Mouse (Mus musculus): ENCODE results near the gene Scnn1a. TPM values are rescaled to one million over a fixed set of nuclear protein-coding genes. Genes with fewer than 3 reads are reported as not detected.
A peak's percentile ranks its signal among the peaks of the same experiment; 100 is the strongest.

The Scnn1a gene
- polyA plus RNA-seq, 1 experiment from 2014 or later = 5.8 TPM

DNA sequence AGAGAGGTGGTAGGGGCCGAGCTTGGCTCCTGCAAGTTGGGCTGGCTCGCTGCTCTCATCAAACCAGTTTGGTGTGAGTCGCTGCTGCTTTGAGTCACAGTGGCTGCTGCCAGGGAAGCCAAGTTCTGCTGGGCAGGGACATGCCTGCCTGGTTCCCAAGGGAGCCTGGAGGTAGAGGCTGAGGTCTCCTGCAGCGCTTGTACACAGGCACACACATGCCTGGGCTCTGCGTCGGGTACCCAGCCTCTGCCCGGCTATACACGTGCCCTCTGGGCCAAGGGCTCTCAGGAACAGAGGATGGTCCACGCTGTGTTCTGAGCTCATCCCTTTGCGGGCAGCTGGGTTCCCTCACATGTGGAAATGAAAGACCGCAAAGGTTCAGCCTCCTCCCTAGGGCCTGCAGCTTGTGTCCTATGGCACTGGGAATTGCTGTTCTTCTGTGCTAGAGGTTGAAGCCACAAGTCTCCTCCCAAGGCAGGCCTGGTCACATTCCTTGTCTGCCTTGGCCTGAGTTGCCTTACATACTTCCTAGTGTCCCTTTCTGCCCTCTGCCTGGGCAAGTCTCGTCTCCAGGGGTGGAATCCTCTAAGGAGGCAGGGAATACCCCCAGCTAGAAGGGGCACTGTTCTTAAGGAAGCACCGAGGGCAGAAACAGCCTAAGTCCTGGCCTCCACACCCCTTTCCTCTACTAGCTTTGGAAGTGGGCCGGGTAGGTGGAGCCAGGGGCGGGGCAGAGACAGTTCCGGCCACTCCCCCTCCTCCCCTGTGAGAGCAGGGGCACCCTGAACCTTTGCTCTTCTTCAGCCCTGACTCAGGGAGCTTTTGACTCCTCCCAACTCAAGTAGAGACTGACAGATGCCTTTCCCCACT is 57.4 kb downstream of the Scnn1a start:
- no peaks in the 10 kb centered on the region for H3K9me3 ChIP-seq (replicated peaks; ENCODE audit: control insufficient read depth, low read length)
- H3K4me2 ChIP-seq (ENCODE audit: low read depth, low read length) = peak overlapping the region; percentile 40
- peaks cover 17% of the 10 kb centered on the region for H3K27me3 ChIP-seq (ENCODE audit: control insufficient read depth, insufficient read depth, low read length)
- H3K27ac ChIP-seq (ENCODE audit: low read length) = peak overlapping the region; percentile 89
- peaks cover 27% of the 10 kb centered on the region for H3K4me1 ChIP-seq (ENCODE audit: control insufficient read depth, insufficient read depth, low read length)
- peak overlapping the region; percentile 43; the same call in 1 of the 2 replicates for H3K9ac ChIP-seq (ENCODE audit: low read length)
- H3K4me3 ChIP-seq (replicated peaks; ENCODE audit: low read length) = peak overlapping the region; percentile 2; the same call in 1 of the 2 replicates
- peak; percentile 79 for ATAC-seq (ENCODE audit: insufficient read depth, low FRiP score)
- H3K36me3 ChIP-seq (ENCODE audit: control insufficient read depth, insufficient read depth, low read length) = no peaks in the 10 kb centered on the region
- 35% methylated on average over 16 of the region's 16 CpGs for WGBS

DNA sequence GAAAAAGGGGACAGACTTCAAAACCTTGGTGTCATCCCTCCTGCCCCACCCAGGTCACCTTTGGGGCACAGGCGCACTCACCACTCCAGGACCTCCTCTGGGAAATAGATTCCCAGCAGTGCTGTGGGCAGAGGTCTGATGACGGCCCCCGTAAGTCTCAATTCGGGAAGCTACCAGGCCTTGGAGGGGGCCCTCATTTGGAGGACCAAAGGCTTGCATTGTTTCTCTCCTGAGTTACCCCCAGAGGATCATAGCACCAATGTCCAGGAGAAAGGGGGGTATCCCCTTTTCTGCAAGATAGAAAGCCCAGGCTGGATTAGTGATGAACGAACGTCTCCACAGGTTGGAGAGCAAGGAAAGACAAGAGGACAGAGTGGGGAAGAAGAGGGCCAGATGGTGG is 58.2 kb downstream of the Scnn1a start:
- H3K36me3 ChIP-seq (ENCODE audit: control insufficient read depth, insufficient read depth, low read length) = no peaks in the 10 kb centered on the region
- no peaks in the 10 kb centered on the region for H3K9me3 ChIP-seq (replicated peaks; ENCODE audit: control insufficient read depth, low read length)
- H3K4me2 ChIP-seq (ENCODE audit: low read depth, low read length) = peak overlapping the region; percentile 40
- peaks cover 17% of the 10 kb centered on the region for H3K27me3 ChIP-seq (ENCODE audit: control insufficient read depth, insufficient read depth, low read length)
- WGBS = 28% methylated on average over 6 of the region's 6 CpGs
- peak overlapping the region; percentile 2; the same call in 1 of the 2 replicates for H3K4me3 ChIP-seq (replicated peaks; ENCODE audit: low read length)
- peak overlapping the region; percentile 89 for H3K27ac ChIP-seq (ENCODE audit: low read length)
- H3K4me1 ChIP-seq (ENCODE audit: control insufficient read depth, insufficient read depth, low read length) = peaks cover 27% of the 10 kb centered on the region
- ATAC-seq (ENCODE audit: insufficient read depth, low FRiP score) = no peak; the same call in 1 of the 2 replicates
- H3K9ac ChIP-seq (ENCODE audit: low read length) = peak overlapping the region; percentile 23; the same call in 1 of the 2 replicates

DNA sequence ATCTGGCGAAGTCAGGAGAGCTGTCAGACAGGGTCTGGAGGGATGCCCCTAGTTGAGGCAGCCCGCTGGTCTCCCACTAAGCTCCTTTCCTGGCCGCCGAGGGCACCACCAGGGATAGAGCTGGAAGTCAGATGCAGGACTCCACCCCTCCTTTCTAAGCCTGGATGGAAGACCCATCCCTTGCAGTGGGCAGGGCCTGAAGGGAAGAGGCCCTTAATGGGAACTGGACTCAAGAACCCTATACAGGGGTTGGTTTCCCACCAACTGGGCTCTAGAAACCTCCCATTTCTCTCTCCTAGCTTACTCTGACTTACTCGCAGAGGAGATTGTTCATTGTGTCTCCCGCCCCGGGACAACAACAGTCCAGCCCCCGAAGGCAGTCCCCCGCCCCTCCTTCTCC is 59.3 kb downstream of the Scnn1a start:
- Histone ChIP-seq H3K36me3 (ENCODE audit: control insufficient read depth, insufficient read depth, low read length) (no peaks in the 10 kb centered on the region), H3K27me3 (ENCODE audit: control insufficient read depth, insufficient read depth, low read length) (peaks cover 17% of the 10 kb centered on the region), H3K9me3 (replicated peaks; ENCODE audit: control insufficient read depth, low read length) (no peaks in the 10 kb centered on the region), H3K4me2 (ENCODE audit: low read depth, low read length) (peak overlapping the region; percentile 82), H3K4me1 (ENCODE audit: control insufficient read depth, insufficient read depth, low read length) (peaks cover 27% of the 10 kb centered on the region), H3K9ac (ENCODE audit: low read length) (peak overlapping the region; percentile 71), H3K27ac (ENCODE audit: low read length) (no peak overlapping the region), H3K4me3 (replicated peaks; ENCODE audit: low read length) (peak overlapping the region; percentile 54)
- WGBS = 6% methylated on average over 8 of the region's 9 CpGs
- ATAC-seq (ENCODE audit: insufficient read depth, low FRiP score) = no peak; the same call in 1 of the 2 replicates

DNA sequence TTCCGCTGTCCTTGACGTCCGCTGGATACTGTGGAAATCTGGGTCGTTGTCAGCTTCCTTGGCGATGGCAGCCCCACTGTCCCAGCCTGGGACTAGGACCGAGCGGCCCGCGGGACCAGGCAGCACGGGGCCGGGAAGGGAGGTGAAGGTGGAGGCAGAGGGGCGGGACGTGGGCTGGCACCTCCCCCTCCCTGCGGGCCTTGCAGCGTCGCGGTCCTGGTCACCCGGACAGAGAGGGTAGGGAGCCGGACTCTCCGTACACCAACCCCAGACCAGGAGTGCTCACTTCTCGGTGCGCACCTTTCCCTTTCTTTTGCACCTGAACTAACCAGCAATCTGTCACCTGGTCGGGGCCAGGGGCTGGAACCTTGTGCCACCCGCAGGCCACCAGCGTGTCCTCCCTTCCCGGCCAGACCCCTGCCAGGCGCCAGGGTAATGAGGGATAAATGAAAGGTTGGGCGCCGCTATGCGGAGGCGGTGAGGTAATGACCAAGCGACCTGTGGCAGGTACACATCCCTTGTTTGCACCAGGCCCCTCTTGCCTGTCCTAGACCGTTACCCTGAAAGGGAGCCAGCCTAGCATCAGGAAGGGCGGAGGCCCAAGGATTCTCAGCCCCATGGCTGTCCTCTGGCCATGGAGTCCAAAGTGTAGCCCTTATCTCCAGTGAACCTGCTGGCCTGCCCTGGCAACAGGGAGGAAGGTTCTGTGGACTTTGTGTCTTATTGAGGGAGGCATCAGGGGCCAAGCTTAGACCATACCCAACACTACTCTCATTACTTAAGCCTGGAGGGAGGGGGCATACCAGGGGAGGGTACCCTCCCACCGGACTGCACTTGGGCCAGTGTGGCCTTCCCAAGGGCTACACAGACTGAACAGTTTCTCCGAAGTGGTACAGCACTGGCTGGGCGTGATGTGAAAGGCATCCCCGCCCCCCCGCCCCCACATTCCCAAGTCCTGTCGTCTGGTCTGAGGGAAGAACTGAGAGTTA is 60.2 kb downstream of the Scnn1a start, which contains the start of gene Plekhg6:
Plekhg6 (minus strand) TSS at position 422 of the 989 bp plus-strand sequence.
- ATAC-seq (ENCODE audit: insufficient read depth, low FRiP score) = peak; percentile 34; the same call in 1 of the 2 replicates
- Histone ChIP-seq H3K9me3 (replicated peaks; ENCODE audit: control insufficient read depth, low read length) (no peaks in the 10 kb centered on the region), H3K4me3 (replicated peaks; ENCODE audit: low read length) (peak within 1 kb of the TSS; percentile 54), H3K27me3 (ENCODE audit: control insufficient read depth, insufficient read depth, low read length) (peaks cover 17% of the 10 kb centered on the region), H3K36me3 (ENCODE audit: control insufficient read depth, insufficient read depth, low read length) (no peaks in the 10 kb centered on the region), H3K4me2 (ENCODE audit: low read depth, low read length) (peak within 1 kb of the TSS; percentile 82), H3K9ac (ENCODE audit: low read length) (peak within 1 kb of the TSS; percentile 71), H3K4me1 (ENCODE audit: control insufficient read depth, insufficient read depth, low read length) (peaks cover 27% of the 10 kb centered on the region), H3K27ac (ENCODE audit: low read length) (no peak within 1 kb of the TSS)
- 10% methylated on average over 39 of the region's 40 CpGs for WGBS

DNA sequence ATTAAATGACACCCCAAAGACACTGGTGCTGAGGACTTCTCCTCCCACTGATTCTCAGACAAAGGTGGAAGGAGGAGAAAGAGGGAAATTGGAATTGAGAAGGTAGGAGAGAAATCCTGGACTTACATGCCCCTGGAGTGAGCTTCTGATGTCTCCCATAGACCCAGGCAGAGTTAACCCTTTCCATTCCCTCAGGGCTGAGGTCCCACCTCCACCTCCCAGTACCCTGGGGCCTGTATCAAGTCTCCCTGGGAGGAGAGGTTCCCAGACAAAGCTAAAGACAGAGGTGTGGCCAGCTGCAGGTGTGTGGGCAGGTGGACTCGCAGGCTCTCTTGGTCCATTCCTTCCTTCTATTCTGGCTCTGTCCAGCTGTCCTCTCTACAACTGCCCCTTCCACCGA is 61.6 kb downstream of the Scnn1a start:
- no peaks in the 10 kb centered on the region for H3K9me3 ChIP-seq (replicated peaks; ENCODE audit: control insufficient read depth, low read length)
- no peak for ATAC-seq (ENCODE audit: insufficient read depth, low FRiP score)
- H3K27me3 ChIP-seq (ENCODE audit: control insufficient read depth, insufficient read depth, low read length) = peaks cover 17% of the 10 kb centered on the region
- no peak overlapping the region for H3K4me2 ChIP-seq (ENCODE audit: low read depth, low read length)
- H3K27ac ChIP-seq (ENCODE audit: low read length) = no peak overlapping the region
- no peak overlapping the region for H3K9ac ChIP-seq (ENCODE audit: low read length)
- 51% methylated on average over 2 of the region's 2 CpGs for WGBS
- no peak overlapping the region for H3K4me3 ChIP-seq (replicated peaks; ENCODE audit: low read length)
- no peaks in the 10 kb centered on the region for H3K36me3 ChIP-seq (ENCODE audit: control insufficient read depth, insufficient read depth, low read length)
- peaks cover 31% of the 10 kb centered on the region for H3K4me1 ChIP-seq (ENCODE audit: control insufficient read depth, insufficient read depth, low read length)

DNA sequence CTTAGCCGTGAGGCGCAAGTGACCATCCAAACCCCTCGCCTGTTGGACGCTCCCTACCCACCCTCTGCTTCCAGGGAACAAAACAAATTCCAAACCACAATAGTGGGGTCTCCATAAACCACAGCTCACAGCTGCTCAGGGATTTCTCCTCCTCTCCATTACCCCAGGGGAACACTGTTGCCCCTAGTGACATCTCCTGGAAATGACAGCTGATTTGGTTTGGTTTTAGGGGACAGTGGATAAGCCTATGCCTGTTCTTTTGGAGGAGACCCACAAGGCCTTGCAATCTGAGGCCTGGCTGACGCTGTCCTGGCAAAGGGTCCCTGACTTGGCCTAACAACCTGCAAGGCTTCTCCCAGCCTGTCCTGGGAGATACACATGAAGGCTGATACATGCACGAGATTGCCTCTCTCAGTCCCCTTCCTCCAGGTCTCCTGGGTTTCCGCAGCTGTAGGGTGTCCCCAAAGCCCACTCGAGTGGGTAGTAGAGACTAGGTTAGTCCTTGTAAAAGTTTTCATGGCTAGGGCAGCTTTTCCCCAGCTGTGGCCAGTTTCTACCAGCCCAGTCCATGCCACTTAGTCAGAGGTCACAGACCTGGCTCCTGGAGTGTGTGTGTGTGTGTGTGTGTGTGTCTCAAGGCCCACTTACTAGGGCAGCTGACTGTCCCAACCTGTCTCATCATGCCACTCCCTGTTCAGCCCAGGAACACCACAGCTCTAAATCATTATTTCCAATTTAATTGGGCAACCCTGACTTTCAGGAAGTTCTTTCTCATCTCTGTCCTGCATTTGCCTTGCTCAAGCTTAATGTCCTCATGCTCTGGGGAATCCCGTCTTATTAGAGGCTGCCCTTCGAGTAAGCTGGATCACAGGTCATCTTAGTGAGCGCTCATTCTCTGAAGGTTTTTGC is 64.9 kb downstream of the Scnn1a start:
- no peak overlapping the region for H3K4me3 ChIP-seq (replicated peaks; ENCODE audit: low read length)
- whole genome bisulfite sequencing = 65% methylated on average over 11 of the region's 11 CpGs
- peaks cover 8% of the 10 kb centered on the region; the same call in 1 of the 2 replicates for H3K27me3 ChIP-seq (ENCODE audit: control insufficient read depth, insufficient read depth, low read length)
- H3K9me3 ChIP-seq (replicated peaks; ENCODE audit: control insufficient read depth, low read length) = no peaks in the 10 kb centered on the region
- H3K4me1 ChIP-seq (ENCODE audit: control insufficient read depth, insufficient read depth, low read length) = peaks cover 10% of the 10 kb centered on the region; the same call in 1 of the 2 replicates
- no peak for ATAC-seq (ENCODE audit: insufficient read depth, low FRiP score)
- no peak overlapping the region for H3K9ac ChIP-seq (ENCODE audit: low read length)
- H3K4me2 ChIP-seq (ENCODE audit: low read depth, low read length) = no peak overlapping the region
- H3K36me3 ChIP-seq (ENCODE audit: control insufficient read depth, insufficient read depth, low read length) = no peaks in the 10 kb centered on the region
- H3K27ac ChIP-seq (ENCODE audit: low read length) = peak overlapping the region; percentile 39; the same call in 1 of the 2 replicates

DNA sequence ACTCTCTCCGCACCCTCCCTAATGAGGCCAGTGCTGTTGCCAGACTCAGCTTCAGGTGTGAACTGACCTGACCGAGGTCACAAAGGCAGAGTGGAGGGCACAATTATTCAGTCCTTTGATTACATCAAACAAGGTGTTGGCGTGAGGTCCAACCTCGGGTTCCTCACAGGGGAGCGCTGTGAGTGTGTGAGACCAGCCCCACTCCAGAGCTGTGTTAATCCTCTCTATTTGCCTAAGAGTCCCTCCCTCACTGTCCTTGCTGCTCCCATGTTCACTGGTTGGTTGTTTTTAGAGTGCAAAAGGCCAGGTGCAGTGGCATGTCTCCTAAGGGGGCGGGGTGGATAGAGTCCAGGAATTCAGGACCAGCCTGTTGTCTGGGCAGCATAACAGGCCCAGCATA is 65.6 kb downstream of the Scnn1a start:
- WGBS = 42% methylated on average over 6 of the region's 6 CpGs
- Histone ChIP-seq H3K9me3 (replicated peaks; ENCODE audit: control insufficient read depth, low read length) (no peaks in the 10 kb centered on the region), H3K9ac (ENCODE audit: low read length) (no peak overlapping the region), H3K4me3 (replicated peaks; ENCODE audit: low read length) (no peak overlapping the region), H3K36me3 (ENCODE audit: control insufficient read depth, insufficient read depth, low read length) (no peaks in the 10 kb centered on the region), H3K27ac (ENCODE audit: low read length) (peak overlapping the region; percentile 39; the same call in 1 of the 2 replicates), H3K4me2 (ENCODE audit: low read depth, low read length) (no peak overlapping the region), H3K27me3 (ENCODE audit: control insufficient read depth, insufficient read depth, low read length) (0 out of 2 replicates have a peak, but pooled peaks cover 2% of the 10 kb centered on the region), H3K4me1 (ENCODE audit: control insufficient read depth, insufficient read depth, low read length) (0 out of 2 replicates have a peak, but pooled peaks cover 4% of the 10 kb centered on the region)
- ATAC-seq (ENCODE audit: insufficient read depth, low FRiP score) = peak; percentile 27; the same call in 1 of the 2 replicates

DNA sequence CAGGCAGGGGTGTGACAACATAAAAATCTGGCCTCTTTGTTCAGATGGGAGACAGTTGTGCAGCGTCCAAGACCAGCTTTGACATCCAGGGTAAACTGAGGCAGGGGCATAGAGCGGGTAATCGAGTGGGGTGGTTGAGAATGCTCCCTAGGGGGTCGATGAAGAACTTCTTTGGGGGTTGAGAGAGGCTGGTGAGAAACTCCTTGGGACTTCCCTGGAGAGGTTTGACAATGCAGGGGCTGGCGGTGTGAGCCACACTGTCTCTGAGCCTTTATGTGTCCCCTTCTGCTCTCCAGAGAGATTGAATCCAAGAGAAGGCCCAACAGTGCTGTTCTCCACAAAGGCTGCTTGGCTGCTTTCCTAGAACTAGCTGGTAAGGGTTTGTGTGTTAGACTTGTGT is 69.4 kb downstream of the Scnn1a start:
- 90% methylated on average over 5 of the region's 5 CpGs for WGBS
- 0 out of 2 replicates have a peak, but pooled peaks cover 4% of the 10 kb centered on the region for H3K4me1 ChIP-seq (ENCODE audit: control insufficient read depth, insufficient read depth, low read length)
- no peak for ATAC-seq (ENCODE audit: insufficient read depth, low FRiP score)
- no peaks in the 10 kb centered on the region for H3K27me3 ChIP-seq (ENCODE audit: control insufficient read depth, insufficient read depth, low read length)
- H3K9ac ChIP-seq (ENCODE audit: low read length) = no peak overlapping the region
- H3K9me3 ChIP-seq (replicated peaks; ENCODE audit: control insufficient read depth, low read length) = no peaks in the 10 kb centered on the region
- no peak overlapping the region for H3K4me2 ChIP-seq (ENCODE audit: low read depth, low read length)
- H3K27ac ChIP-seq (ENCODE audit: low read length) = no peak overlapping the region
- no peaks in the 10 kb centered on the region for H3K36me3 ChIP-seq (ENCODE audit: control insufficient read depth, insufficient read depth, low read length)
- H3K4me3 ChIP-seq (replicated peaks; ENCODE audit: low read length) = no peak overlapping the region
